Mouse (Mus musculus) CD4-positive, CD25-positive, alpha-beta regulatory T cell, adult 4 months (primary cell): ENCODE data around the gene Rpp38. TPM values are rescaled to one million over a fixed set of nuclear protein-coding genes. Genes with fewer than 3 reads are reported as not detected.

Experiments
- ATAC-seq: one replicate; pipeline ENCODE4 v1.8.0; 2017
- polyA plus RNA-seq, 2 experiments: library from polyadenylated mRNA; unstranded; fragments of 100-300 nt; shearing (Covaris generic); gene quantifications; one replicate each; pipeline ENCODE4 v1.2.1; 2017

Rpp38 gene
- polyA plus RNA-seq, 2 experiments from 2014 or later: 20.8 to 21.6 TPM

DNA sequence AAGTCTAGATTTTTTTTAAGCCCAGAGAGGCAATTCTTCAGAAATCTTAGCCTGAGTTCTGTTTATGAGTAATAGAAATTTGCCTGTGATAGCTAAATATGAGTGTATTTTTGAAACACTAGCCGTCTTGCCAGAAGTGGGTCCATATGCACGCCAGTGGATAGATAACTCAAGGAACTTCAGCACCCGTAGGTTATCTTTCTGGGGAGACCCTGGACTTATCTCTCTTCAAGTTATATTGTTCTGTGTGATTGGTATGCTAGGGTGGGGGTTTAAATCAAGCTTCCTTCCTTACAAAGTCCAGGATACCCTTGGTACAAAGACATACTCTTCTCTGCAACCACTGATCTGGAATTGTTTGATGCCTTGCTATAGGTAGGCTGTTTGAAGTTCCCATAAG lies 46.7 kb downstream of the Rpp38 start:
- ATAC-seq: no peak

DNA sequence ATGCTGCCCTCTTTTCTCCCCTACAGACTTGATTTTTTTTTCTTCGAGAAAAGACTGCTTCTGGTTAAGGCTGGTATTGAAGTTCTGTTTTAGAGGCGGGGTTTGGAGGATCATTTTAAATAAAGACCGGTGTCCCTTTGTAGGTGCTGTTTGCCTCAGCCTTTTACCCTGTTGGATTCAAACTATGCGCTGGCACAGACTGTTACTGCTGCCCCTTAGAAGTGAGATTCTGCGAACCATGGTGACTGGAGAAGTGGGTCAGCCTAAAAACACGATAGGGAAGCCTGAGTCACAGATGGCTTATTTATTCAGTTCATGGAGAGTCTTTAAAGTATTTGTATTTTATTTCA lies 47.3 kb downstream of the Rpp38 start:
- peak; percentile 18 for ATAC-seq

- peak; percentile 24 for ATAC-seq
Observed at GRCm38 (mm10) chr2:3284473-3285180, 47.8 kb downstream of the Rpp38 start.

GRCm38 (mm10) chr2:3283602-3284472 lies 48.6 kb downstream of the Rpp38 start, which contains the start of gene Nmt2:
Gene Nmt2 (plus strand): TSS chr2:3284212.
- ATAC-seq: peak; percentile 86

DNA sequence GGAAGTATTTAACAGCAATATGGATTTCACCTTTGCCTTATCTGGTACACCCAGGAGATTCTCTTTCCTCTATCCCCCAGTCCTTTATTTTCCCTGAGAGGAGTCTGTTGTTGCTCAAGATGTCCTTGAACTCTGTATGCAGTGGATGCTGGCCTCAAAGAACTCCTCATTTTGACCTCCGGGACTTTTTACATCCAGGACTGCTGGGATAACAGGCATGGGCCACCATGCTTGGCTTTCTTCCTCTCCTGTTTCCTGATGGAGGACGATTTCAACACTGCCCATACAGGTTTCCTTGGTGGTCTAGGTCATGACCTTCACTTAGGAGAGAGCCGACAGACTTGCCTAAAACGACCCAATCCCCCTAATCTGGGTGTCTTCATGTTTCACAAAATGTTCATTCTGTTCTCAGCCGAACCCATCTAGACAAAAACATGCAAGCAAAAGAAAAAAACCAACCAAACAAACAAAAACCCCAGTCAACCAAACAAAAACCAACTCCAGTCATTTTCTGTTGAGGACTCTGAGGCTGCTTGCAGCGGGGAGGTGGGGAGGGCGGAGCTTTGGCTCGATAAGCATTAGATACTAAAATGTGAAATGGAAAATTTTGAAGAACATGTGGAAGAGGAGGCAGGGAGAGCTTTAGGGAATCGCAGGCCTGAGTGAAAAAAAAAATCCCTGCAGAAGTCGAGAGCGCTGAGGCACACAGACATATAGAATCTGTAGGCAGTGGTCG lies 49.4 kb downstream of the Rpp38 start:
- peak; percentile 7 for ATAC-seq

- no peak for ATAC-seq
Observed at GRCm38 (mm10) chr2:3281311-3281710, 51.1 kb downstream of the Rpp38 start.

Other genes with a start within 250 kb of the Rpp38 start
- not detected for gene Fam171a1, start 218.4 kb downstream of the Rpp38 start, polyA plus RNA-seq
- 10 to 100 TPM; 57.0 to 61.4 TPM for gene Nmt2, start 48.4 kb downstream of the Rpp38 start, polyA plus RNA-seq
- gene Acbd7, start 3.5 kb upstream of the Rpp38 start, polyA plus RNA-seq: under 1 TPM in 1 of 2 experiments, not detected in 1; 0.65 TPM
- gene Olah, start 64.6 kb upstream of the Rpp38 start, polyA plus RNA-seq: not detected
- not detected for gene Meig1, start 90.0 kb upstream of the Rpp38 start, polyA plus RNA-seq
- gene Dclre1c, start 91.5 kb upstream of the Rpp38 start, polyA plus RNA-seq: 10 to 100 TPM; 16.8 to 19.8 TPM
- 1 to 10 TPM in 1 of 2 experiments, under 1 TPM in 1; 0.90 to 1.1 TPM for gene Suv39h2, start 142.4 kb upstream of the Rpp38 start, polyA plus RNA-seq
- 1 to 10 TPM; 2.3 to 3.4 TPM for gene Gm45902, start 180.1 kb upstream of the Rpp38 start, polyA plus RNA-seq
- 100 to 1,000 TPM; 108 to 136 TPM for gene Hspa14, start 180.2 kb upstream of the Rpp38 start, polyA plus RNA-seq
- gene Cdnf, start 180.4 kb upstream of the Rpp38 start, polyA plus RNA-seq: 1 to 10 TPM in 1 of 2 experiments, under 1 TPM in 1; 0.24 to 1.2 TPM
- gene Fam107b, start 237.8 kb upstream of the Rpp38 start, polyA plus RNA-seq: 100 to 1,000 TPM; 204 to 239 TPM